Mouse (Mus musculus) myocyte (in vitro differentiated cells): ENCODE results near the gene Rtel1.

Experiments
- MYOD1 ChIP-seq, 3 experiments: IDR thresholded peaks; one replicate each; pipeline ENCODE4 v1.6.1; 2011; ENCODE audit warnings: control low read depth in 2 of 3, low read depth in 2 of 3, mild to moderate bottlenecking in 2 of 3, moderate library complexity in 1 of 3; ENCODE audit not compliant: insufficient read length in 2 of 3, control insufficient read depth in 1 of 3
- TCF12 ChIP-seq: IDR thresholded peaks from one replicate; pipeline ENCODE4 v1.6.1; 2011; ENCODE audit warnings: mild to moderate bottlenecking, control low read depth; ENCODE audit not compliant: poor library complexity, insufficient read depth, severe bottlenecking
- USF1 ChIP-seq: IDR thresholded peaks from one replicate; pipeline ENCODE4 v1.6.1; 2011; ENCODE audit warnings: low read depth, mild to moderate bottlenecking, control low read depth, moderate library complexity

- TF ChIP-seq USF1: no peak
- TF ChIP-seq TCF12: no peak
- TF ChIP-seq MYOD1 (IDR thresholded peaks at IDR 0.05; ENCODE audit: control insufficient read depth in 1 of 3, insufficient read length in 2 of 3, low read depth in 2 of 3): no peak
Observed at GRCm38 (mm10) chr2:181319248-181320102, at the start of gene Rtel1.
